Mouse (Mus musculus) right cerebral cortex, postnatal 10 days (tissue): ENCODE results near the gene Olfr1419.
A peak's percentile ranks its signal among the peaks of the same experiment; 100 is the strongest.
"Not testable (repeated sequence)": the region's sequence is repeated elsewhere in the genome, so short reads cannot be mapped to it uniquely, and the experiment has no call there.

Source experiments
- DNase-seq, 2 experiments: peaks; one replicate each; pipeline ENCODE4 v3.0.0; 2021; ENCODE audit warnings: low spot score in 2 of 2

Olfr1419 gene

GRCm38 (mm10) chr19:11875006-11875405 lies at the start of gene Olfr1419:
Gene Olfr1419, minus strand, starts transcription at chr19:11875106.
- DNase-seq: no peak

DNA sequence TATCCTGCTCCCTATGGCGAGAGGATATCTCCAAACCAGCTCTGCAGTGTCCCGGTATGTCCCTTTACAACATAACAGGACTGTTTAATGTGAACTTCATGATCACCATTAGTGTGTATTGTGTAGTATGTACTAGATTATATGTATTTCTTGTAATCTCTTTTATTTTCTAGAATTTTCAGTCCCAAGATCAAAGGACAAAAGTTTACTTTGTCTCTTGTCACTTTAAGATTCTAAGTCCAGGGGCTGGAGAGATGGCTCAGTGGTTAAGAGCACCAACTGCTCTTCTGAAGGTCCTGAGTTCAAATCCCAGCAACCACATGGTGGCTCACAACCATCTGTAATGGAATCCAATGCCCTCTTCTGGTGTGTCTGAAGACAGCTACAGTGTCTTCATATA lies 47.6 kb upstream of the Olfr1419 start:
- not testable (repeated sequence) for DNase-seq

GRCm38 (mm10) chr19:11922068-11922467 lies 47.2 kb upstream of the Olfr1419 start:
- no peak for DNase-seq

GRCm38 (mm10) chr19:11915804-11916203 lies 40.9 kb upstream of the Olfr1419 start:
- peak; percentile 26 to 54 for DNase-seq

DNA sequence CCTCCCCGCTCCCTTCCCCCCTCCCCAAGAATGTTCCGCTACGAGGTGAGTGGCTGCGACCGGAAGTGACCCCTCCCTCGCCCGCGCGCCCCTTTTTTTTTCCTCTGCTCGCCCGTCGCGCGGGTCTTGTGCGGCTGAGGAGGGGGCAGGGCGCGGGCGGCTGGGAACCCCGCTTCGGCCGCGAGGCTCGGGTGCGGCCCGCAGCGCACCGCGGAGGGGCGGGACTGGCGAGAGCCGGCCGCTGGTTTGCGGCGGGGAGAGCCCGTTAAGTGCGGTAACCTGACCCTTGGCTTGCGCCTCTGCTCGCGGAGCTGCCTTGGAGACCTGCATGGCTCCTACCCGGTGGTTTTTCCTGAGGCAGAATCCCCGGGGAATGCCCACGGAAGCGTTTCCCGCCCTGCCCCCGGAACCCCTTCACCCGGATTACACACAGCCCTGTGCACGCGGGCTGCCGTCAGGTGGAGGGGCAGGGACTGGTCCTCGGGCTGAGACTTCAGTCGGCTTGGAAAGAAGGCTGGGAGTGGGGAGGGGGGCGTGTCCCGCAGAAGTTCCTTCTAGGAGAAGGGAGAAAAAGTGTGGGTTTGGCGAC lies 37.7 kb upstream of the Olfr1419 start:
- peak; percentile 61 for DNase-seq

DNA sequence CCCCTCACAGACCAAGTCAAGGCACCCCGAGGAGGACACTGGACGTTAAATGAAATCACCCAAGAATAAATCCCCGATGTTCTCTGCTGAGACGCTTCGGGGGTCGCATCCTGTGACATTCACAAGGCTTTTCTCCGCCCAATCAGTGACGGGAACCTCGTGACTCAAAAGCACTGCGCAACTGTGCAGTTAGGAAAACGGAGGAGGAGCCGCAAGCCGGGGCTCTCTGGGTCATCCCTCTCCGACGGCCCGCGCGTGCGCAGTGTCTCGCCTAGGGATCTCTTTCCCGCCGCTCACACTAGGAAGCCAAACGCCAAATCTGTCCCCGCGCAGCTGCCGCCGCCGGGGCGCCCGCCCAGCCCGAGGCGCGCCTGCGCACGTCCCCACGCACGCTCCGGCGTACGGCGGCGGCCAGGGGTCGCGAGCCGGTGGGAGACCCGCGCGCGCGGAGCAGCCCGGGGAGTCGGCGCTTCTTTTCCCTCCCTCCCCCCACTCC lies 37.2 kb upstream of the Olfr1419 start, which contains the start of gene Patl1:
Gene Patl1 (plus strand): TSS at position 363 of the 496 bp plus-strand sequence.
- DNase-seq: peak; percentile 99 to 100

DNA sequence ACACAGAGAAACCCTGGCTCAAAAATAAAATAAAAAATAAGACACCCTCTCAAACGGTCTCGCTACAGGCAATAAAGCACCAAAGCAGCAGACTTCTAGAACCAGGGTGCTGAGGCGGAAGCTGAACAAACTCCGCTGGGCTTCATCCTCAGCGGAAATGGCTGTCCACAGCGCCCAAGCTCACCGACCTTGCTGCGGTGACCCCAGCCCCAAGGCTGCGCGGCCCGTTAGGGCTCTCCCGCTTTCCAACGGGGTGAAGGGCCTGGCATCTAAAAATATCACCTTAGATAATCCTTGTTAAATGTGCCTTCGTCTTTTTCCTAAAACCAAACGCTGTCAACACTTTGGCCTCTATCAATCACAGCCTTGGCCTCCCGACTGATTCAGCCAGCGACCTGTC lies 36.7 kb upstream of the Olfr1419 start:
- peak; percentile 30 to 39 for DNase-seq

DNA sequence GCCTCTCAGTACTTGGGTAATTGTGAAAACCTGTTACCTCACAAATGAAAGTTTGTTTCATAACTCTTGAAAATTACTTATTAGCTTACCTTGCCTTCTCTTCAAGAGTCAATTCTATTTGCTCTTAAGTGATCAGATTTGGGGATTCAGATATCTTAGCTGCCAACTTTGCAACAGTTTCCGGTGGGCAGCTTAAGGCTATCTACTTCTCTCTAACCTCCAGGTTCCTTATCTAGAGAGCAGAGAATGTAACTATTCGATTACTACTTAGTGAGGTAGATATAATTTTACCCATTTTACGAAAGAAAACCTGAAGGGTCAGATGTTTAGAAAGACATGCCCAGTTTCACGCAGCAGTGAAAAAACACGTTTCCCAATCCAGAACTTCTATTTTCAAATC lies 36.1 kb upstream of the Olfr1419 start:
- DNase-seq: no peak

DNA sequence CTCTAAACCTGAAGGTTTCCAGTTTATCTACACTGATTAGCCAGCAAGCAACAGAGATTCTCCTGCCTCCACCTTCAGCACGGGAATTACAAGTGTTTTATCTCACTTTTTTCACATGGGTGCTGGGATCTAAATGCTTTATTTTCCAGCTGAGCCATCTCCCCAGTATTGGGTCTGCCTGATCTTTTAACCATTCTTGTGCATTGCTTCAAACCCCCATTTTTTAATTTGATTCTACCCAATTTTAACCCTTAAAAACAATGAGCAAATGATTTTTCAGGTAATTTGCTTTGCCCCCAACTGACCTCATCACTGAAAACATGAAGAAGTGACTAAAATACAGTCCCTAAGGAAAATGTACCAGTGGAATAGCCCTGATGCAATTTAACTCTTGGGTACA lies 11.4 kb upstream of the Olfr1419 start, which contains the start of gene Olfr1420:
Gene Olfr1420 (plus strand): TSS at position 301 of the 400 bp plus-strand sequence.
- no peak for DNase-seq

- not testable (repeated sequence) for DNase-seq
Observed at GRCm38 (mm10) chr19:11878404-11878803, 3.5 kb upstream of the Olfr1419 start.

DNA sequence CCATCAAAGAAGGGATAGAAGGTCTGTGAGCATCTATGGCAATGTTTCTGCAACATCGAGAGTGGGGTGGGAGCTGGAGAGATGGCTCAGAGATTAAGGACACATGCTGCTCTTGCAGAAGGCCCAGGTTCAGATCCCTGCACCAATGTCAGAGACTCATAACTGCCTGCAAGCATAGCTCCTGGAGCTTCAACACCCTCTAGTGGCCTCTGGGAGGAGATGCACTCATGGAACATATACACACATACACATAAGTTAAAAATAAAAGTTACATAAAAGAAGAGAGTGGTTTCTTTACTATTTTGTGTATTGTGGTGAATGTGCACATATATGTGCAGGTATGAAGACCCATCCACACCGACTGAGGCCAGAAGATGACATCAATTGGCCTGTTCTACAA lies 7.1 kb downstream of the Olfr1419 start:
- no peak for DNase-seq

GRCm38 (mm10) chr19:11860966-11861365 lies 13.9 kb downstream of the Olfr1419 start, which contains the start of gene Olfr1418:
Gene Olfr1418, minus strand, starts transcription at chr19:11861066.
- DNase-seq: no peak

GRCm38 (mm10) chr19:11856506-11856905 lies 18.4 kb downstream of the Olfr1419 start:
- no peak for DNase-seq

DNA sequence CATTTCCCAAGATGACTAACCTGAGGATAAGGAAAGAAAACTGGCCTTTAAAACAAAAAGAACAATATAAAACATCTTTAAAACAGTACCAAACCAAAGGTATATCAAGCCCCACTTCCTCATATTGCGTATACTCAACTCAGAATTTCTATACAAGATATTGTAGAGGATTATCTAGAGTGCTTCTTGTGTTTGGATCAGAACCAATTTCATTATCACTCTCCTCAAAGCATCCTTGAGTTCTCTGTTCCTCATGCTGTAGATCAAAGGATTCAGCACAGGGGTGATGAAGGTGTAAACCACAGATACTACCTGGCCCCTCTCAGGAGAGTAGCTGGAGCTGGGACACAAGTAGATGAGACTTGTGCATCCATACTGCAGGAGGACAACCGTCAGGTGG lies 20.1 kb downstream of the Olfr1419 start:
- no peak for DNase-seq

DNA sequence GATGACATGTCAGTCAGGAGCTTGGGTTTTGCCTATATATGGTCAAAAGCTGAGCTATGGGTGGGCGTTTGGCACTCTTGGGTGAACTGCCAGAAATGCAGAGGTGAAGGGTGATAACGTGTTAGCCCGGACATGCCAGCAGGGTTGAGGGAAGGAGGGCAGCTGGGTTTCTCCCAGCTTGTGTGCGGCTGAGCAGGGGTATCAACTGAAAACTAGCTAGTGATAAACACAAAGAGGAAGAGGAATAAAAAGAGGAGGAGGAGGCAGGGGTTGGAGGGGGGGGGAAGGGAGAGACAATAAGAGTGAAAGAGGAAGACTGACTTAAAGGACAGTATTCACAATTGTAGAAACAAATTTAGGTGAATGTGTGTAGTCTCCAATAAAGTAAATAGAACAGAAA lies 22.3 kb downstream of the Olfr1419 start:
- no peak for DNase-seq

DNA sequence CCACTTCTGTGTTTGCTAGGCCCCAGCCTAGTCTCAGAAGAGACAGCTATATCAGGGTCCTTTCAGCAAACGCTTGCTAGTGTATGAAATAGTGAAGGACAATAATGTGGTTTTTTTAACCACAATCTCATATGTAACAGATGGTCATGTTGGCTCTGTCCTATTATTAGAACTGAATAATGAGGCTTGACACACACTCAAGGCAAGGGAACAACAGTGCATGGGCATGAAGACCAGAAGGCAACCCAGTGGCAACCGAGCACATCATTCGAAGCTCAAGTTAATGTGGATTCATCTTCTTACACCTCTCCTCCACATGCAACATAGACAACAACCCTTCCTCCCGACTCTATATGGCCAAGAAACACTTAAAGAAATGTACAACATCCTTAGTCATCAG lies 28.6 kb downstream of the Olfr1419 start:
- DNase-seq: no peak

DNA sequence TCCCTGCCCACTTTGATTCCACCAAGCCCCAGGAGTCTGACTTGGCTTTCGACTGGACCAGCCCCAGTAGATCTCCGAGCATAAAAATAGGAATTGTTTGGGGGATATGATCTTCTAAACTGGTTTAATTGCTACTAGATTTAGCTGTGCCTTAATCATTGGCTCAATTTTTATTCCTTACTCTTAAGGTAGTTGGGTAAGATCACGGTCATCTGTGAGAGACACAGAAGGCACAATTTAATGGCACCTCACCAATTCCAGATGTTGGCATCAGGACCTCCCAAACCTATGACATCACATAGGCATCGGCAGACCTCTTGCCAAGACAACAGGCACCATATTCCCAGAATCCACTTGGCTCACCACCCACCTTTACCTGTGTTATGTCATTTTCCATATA lies 35.8 kb downstream of the Olfr1419 start, which contains the start of gene Olfr1417:
Gene Olfr1417 (minus strand): TSS at position 101 of the 400 bp plus-strand sequence.
- DNase-seq: no peak

GRCm38 (mm10) chr19:11823346-11824065 lies 51.4 kb downstream of the Olfr1419 start:
- no peak for DNase-seq

GRCm38 (mm10) chr19:11820211-11820610 lies 54.7 kb downstream of the Olfr1419 start:
- peak in 1 of 2 experiments; percentile 28 for DNase-seq

- DNase-seq: peak; percentile 60 to 74
Observed at GRCm38 (mm10) chr19:11819800-11820199, 55.1 kb downstream of the Olfr1419 start.

DNA sequence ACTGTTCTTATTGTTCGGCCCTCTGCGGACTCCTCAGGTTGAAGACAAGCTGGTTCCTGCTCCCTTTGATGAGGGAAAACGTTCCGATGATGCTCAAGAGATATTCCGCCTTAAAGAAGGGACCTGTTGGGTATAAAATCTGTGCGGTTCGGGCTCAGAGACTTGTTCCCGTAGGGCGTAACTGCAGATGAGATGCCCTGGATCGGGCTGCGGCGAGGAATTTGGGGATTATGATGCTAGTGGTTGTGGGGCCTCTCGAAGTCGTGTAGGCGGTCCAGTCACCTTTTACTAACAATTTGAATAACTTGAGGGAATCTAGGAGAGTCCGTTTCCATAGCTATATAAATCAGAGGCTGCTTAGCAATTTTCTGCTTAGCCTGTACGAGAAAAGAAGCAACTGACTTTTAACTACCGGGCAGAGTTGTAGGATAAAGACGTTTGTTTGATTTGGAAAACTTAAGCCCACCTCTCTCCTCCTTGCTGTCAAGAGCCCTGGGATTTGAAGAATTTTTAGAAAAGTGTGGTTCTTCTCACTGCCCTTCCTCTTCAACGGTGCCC lies 55.7 kb downstream of the Olfr1419 start, which contains the start of gene Stx3:
Gene Stx3 (minus strand): TSS at position 261 of the 558 bp plus-strand sequence.
- peak in 1 of 2 experiments; percentile 28 for DNase-seq
